Comparison of ENCODE assay signal across 8 mouse cellular contexts in the genomic region with DNA sequence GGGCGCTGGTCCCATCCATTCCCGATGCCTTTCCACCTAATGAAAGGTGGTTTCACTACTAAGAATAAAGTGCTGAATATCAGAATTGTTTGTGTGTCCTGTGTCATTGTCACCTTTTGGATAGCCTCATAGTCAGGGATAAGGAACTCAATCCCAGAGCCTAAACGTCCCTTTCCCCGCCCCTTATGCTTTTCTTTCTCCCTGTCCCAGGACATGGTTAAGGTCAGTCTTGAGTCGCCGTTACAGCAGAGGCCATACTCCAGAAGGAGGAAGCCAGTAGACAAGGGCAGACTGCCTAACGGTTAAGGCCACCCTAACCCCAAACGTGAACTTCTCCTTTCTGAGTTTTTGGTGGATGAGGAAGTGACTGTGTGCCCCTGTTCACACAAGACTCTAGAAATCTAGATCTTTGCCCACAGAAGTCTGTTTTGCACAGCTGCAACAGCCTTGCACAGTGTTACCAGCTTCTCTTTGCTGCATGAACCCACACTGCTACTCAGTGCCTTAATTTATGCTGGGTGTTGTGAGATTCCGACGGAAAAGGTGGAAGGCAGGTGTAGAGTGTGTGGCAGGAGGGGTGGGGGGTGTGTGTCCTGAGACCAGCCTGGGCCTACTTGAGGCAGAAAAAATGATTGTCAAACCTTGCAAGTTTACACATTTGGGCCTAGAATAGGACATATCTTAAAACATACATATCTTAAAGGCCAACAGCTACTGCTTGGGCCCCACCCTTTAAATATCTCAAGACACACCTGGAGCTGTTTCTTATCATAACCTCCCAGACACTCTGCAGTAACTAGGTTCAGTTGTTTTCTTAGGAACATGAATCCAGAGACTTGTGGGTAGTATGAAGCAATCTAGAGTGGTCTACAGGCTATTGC. TPM values are rescaled to one million over a fixed set of nuclear protein-coding genes. Genes with fewer than 3 reads are reported as not detected.
DNase-seq lines count a peak whose midpoint lies in the region; ATAC-seq and TF ChIP-seq lines count a peak whose summit lies in the region.

No protein-coding gene starts in this region.

- peak; percentile 54 for ATAC-seq in heart, embryonic 12.5 days (ENCODE audit: insufficient number of reproducible peaks, low FRiP score)
- peak; percentile 62 for ATAC-seq in megakaryocyte-erythroid progenitor cell, adult 5-6 weeks (replicated peaks; ENCODE audit: low FRiP score, low TSS enrichment, poor library complexity, severe bottlenecking)
- no peak for ATAC-seq in frontal cortex, adult (ENCODE audit: low TSS enrichment)

- H3K4me2 ChIP-seq in heart, embryonic 12.5 days: peak overlapping the region; percentile 80

- H3K4me1 ChIP-seq in E14TG2a.4 (replicated peaks; ENCODE audit: low read depth, low read length): peaks cover 52% of the 10 kb centered on the region
- H3K4me1 ChIP-seq in brown adipose tissue, adult 24 weeks (ENCODE audit: control insufficient read depth, insufficient read depth, insufficient read length, low read length): peaks cover 10% of the 10 kb centered on the region
- peaks cover 22% of the 10 kb centered on the region for H3K4me1 ChIP-seq in heart, embryonic 12.5 days (replicated peaks)

- no peaks in the 10 kb centered on the region for H3K27me3 ChIP-seq in E14TG2a.4 (ENCODE audit: insufficient read depth, low read length)
- H3K27me3 ChIP-seq in heart, embryonic 12.5 days (replicated peaks): no peaks in the 10 kb centered on the region
- H3K27me3 ChIP-seq in splenic B cell, adult 2 months (ENCODE audit: control insufficient read depth, insufficient read depth, low read length, poor library complexity, severe bottlenecking): no peaks in the 10 kb centered on the region

- WGBS in heart, embryonic 12.5 days: 48% methylated on average over 10 of the region's 10 CpGs
- WGBS in large intestine, adult 2 months: 20% methylated on average over 10 of the region's 10 CpGs

- TF ChIP-seq CTCF in E14TG2a.4 (conservative IDR thresholded peaks at IDR 0.05; ENCODE audit: low read length): no peak

- peak overlapping the region; percentile 96 for H3K4me3 ChIP-seq in E14TG2a.4 (replicated peaks; ENCODE audit: low read length)
- H3K4me3 ChIP-seq in brown adipose tissue, adult 24 weeks (ENCODE audit: insufficient read depth, low read depth, low read length): peak overlapping the region; percentile 90
- H3K4me3 ChIP-seq in heart, embryonic 12.5 days: peak overlapping the region; percentile 74

- peaks cover 38% of the 10 kb centered on the region for H3K36me3 ChIP-seq in E14TG2a.4 (ENCODE audit: insufficient read depth, low read length)
- peaks cover 16% of the 10 kb centered on the region for H3K36me3 ChIP-seq in heart, embryonic 12.5 days
- H3K36me3 ChIP-seq in splenic B cell, adult 2 months (ENCODE audit: control insufficient read depth, insufficient read depth, low read length, poor library complexity, severe bottlenecking): no peaks in the 10 kb centered on the region; the same call in none of the 2 replicates

- H3K9me3 ChIP-seq in E14TG2a.4 (ENCODE audit: low read length): no peaks in the 10 kb centered on the region
- no peaks in the 10 kb centered on the region for H3K9me3 ChIP-seq in heart, embryonic 12.5 days (replicated peaks)

- DNase-seq in large intestine, adult 2 months (ENCODE audit: low read depth, low spot score): peak; percentile 31
- DNase-seq in splenic B cell, adult 2 months (ENCODE audit: low read depth, low spot score): peak; percentile 85
- DNase-seq in frontal cortex, postnatal 36 days (ENCODE audit: low spot score in 2 of 2): no peak

- H3K27ac ChIP-seq in brown adipose tissue, adult 24 weeks (replicated peaks; ENCODE audit: low read depth, low read length): peak overlapping the region; percentile 91
- H3K27ac ChIP-seq in heart, embryonic 12.5 days (ENCODE audit: poor library complexity, severe bottlenecking): peak overlapping the region; percentile 97

- H3K9ac ChIP-seq in heart, embryonic 12.5 days: peak overlapping the region; percentile 95

RNA-seq across cellular contexts. Expression of gene Gpx1, which starts 1.8 kb away (rescaled TPM):
- polyA plus RNA-seq in brown adipose tissue, adult 24 weeks (2012; ENCODE audit: insufficient read depth, insufficient read length, missing spikeins): 770 and 989 TPM in 2 replicates
- 1,088 and 1,118 TPM in 2 replicates for polyA plus RNA-seq in heart, embryonic 12.5 days (2016; fragmentation: Nextera tagmentation; extraction: Ambion mirVana)
- 641 and 1,038 TPM in 2 replicates for polyA plus RNA-seq in large intestine, adult 2 months (2012; rRNA removed)
- total RNA-seq in megakaryocyte-erythroid progenitor cell, adult 5-6 weeks (2014; fragmentation: Nextera tagmentation): 1,807 and 1,840 TPM in 2 replicates
- 887 and 925 TPM in 2 replicates for total RNA-seq in megakaryocyte-erythroid progenitor cell, adult 5-6 weeks (2017)

RNA-seq across cellular contexts. Expression of gene Usp4, which starts 7.2 kb away (rescaled TPM):
- 48.4 and 52.8 TPM in 2 replicates for polyA plus RNA-seq in brown adipose tissue, adult 24 weeks (2012; ENCODE audit: insufficient read depth, insufficient read length, missing spikeins)
- polyA plus RNA-seq in heart, embryonic 12.5 days (2016; fragmentation: Nextera tagmentation; extraction: Ambion mirVana): 93.2 and 98.3 TPM in 2 replicates
- 57.7 and 67.5 TPM in 2 replicates for polyA plus RNA-seq in large intestine, adult 2 months (2012; rRNA removed)
- 131 and 136 TPM in 2 replicates for total RNA-seq in megakaryocyte-erythroid progenitor cell, adult 5-6 weeks (2014; fragmentation: Nextera tagmentation)
- total RNA-seq in megakaryocyte-erythroid progenitor cell, adult 5-6 weeks (2017): 62.4 and 84.2 TPM in 2 replicates

RNA-seq across cellular contexts. Expression of gene Tcta, which starts 34.5 kb away (rescaled TPM):
- polyA plus RNA-seq in brown adipose tissue, adult 24 weeks (2012; ENCODE audit: insufficient read depth, insufficient read length, missing spikeins): 24.2 and 32.4 TPM in 2 replicates
- polyA plus RNA-seq in heart, embryonic 12.5 days (2016; fragmentation: Nextera tagmentation; extraction: Ambion mirVana): 31.2 and 35.3 TPM in 2 replicates
- polyA plus RNA-seq in large intestine, adult 2 months (2012; rRNA removed): 45.9 and 48.1 TPM in 2 replicates
- total RNA-seq in megakaryocyte-erythroid progenitor cell, adult 5-6 weeks (2014; fragmentation: Nextera tagmentation): 2.8 and 8.2 TPM in 2 replicates
- total RNA-seq in megakaryocyte-erythroid progenitor cell, adult 5-6 weeks (2017): 1.4 and 4.3 TPM in 2 replicates

RNA-seq across cellular contexts. Expression of gene Rhoa, which starts 34.6 kb away (rescaled TPM):
- polyA plus RNA-seq in brown adipose tissue, adult 24 weeks (2012; ENCODE audit: insufficient read depth, insufficient read length, missing spikeins): 299 and 302 TPM in 2 replicates
- 348 and 367 TPM in 2 replicates for polyA plus RNA-seq in heart, embryonic 12.5 days (2016; fragmentation: Nextera tagmentation; extraction: Ambion mirVana)
- 130 and 145 TPM in 2 replicates for polyA plus RNA-seq in large intestine, adult 2 months (2012; rRNA removed)
- total RNA-seq in megakaryocyte-erythroid progenitor cell, adult 5-6 weeks (2014; fragmentation: Nextera tagmentation): 148 and 275 TPM in 2 replicates
- total RNA-seq in megakaryocyte-erythroid progenitor cell, adult 5-6 weeks (2017): 249 and 303 TPM in 2 replicates

RNA-seq across cellular contexts. Expression of gene Amt, which starts 43.8 kb away (rescaled TPM):
- 2.0 and 2.8 TPM in 2 replicates for polyA plus RNA-seq in brown adipose tissue, adult 24 weeks (2012; ENCODE audit: insufficient read depth, insufficient read length, missing spikeins)
- polyA plus RNA-seq in heart, embryonic 12.5 days (2016; fragmentation: Nextera tagmentation; extraction: Ambion mirVana): 11.7 and 13.3 TPM in 2 replicates
- 2.3 and 3.4 TPM in 2 replicates for polyA plus RNA-seq in large intestine, adult 2 months (2012; rRNA removed)
- 0.28 TPM in 1 of 2 replicates, not detected in the other for total RNA-seq in megakaryocyte-erythroid progenitor cell, adult 5-6 weeks (2014; fragmentation: Nextera tagmentation)
- 0.23 TPM in 1 of 2 replicates, not detected in the other for total RNA-seq in megakaryocyte-erythroid progenitor cell, adult 5-6 weeks (2017)

Comparison
In these comparisons a context has a peak if more than half of its experiments do, and no peak if none do; other contexts are left out.
1. DNase-seq: peak in large intestine, adult 2 months (single experiment) and splenic B cell, adult 2 months (single experiment); none in frontal cortex, postnatal 36 days (0 of 2).
2. Peak in every context shown above with its lines, with median percentiles within 50 percentile points of each other: H3K4me3 ChIP-seq.